Mouse (Mus musculus): ENCODE measurements at regions not wholly inside any gene's neighbourhood (a gene's known extent, or its start where the extent isn't known, plus 50 kb on each side); places are given as distances from the start of the nearest gene placed in this dataset.

GRCm38 (mm10) chr4:48905196-48905867, 153.7 kb upstream of the Plppr1 start:
- no peak overlapping the region for H3K4me2 ChIP-seq (ENCODE audit: insufficient read depth, low read depth, poor library complexity, severe bottlenecking)
- DNase-seq (ENCODE audit: extremely low read depth): no peak
- in situ Hi-C loops (cut with MboI; ENCODE audit: low pct_ligation_motif_present, low pct_unique_long_range_greater_than_20kb, low sequenced_read_pairs) (no loop called here), dilution Hi-C loops (cut with MboI; ENCODE audit: extremely low pct_ligation_motif_present, extremely low pct_unique_long_range_greater_than_20kb, low sequenced_read_pairs) (no loop called here)
- H3K9me3 ChIP-seq (replicated peaks; ENCODE audit: low read length): no peaks in the 10 kb centered on the region
- no peak overlapping the region for H3K27ac ChIP-seq (ENCODE audit: insufficient read depth, low read depth)
- no peaks in the 10 kb centered on the region for H3K36me3 ChIP-seq (replicated peaks in 1 of 2; ENCODE audit: control insufficient read depth in 1 of 2, insufficient read depth in 1 of 2, low read length in 1 of 2)
- no peak overlapping the region for H3K4me3 ChIP-seq (replicated peaks in 1 of 3; ENCODE audit: low read depth in 2 of 3, low read length in 2 of 3, poor library complexity in 1 of 3)
- H3K27me3 ChIP-seq (replicated peaks): no peaks in the 10 kb centered on the region
- H3K9ac ChIP-seq (ENCODE audit: insufficient read depth, low read depth): no peak overlapping the region
- no peaks in the 10 kb centered on the region for H3K79me2 ChIP-seq (replicated peaks; ENCODE audit: control insufficient read depth, extremely low read depth, insufficient read depth, poor library complexity, severe bottlenecking)
- no peak for TF ChIP-seq NRF1 (IDR thresholded peaks at IDR 0.05; ENCODE audit: low read depth, low read length)
- TF ChIP-seq POLR2A (IDR thresholded peaks at IDR 0.05; ENCODE audit: low read depth, low read length): no peak
- TF ChIP-seq IRF4 (IDR thresholded peaks at IDR 0.05; ENCODE audit: low read depth, low read length): no peak
- no peak for TF ChIP-seq SMC3 (IDR thresholded peaks at IDR 0.05; ENCODE audit: low read depth, low read length)
- no peak for TF ChIP-seq KAT2A (IDR thresholded peaks at IDR 0.05; ENCODE audit: insufficient replicate concordance, low read length)
- no peak for TF ChIP-seq UBTF (IDR thresholded peaks at IDR 0.05; ENCODE audit: low read depth, low read length)
- no peak for TF ChIP-seq USF2 (conservative IDR thresholded peaks at IDR 0.05; ENCODE audit: low read depth, low read length)
- TF ChIP-seq ELF1 (IDR thresholded peaks at IDR 0.05; ENCODE audit: low read depth, low read length): no peak
- H3K4me1 ChIP-seq (ENCODE audit: control insufficient read depth in 1 of 2, insufficient read depth in 2 of 2): no peaks in the 10 kb centered on the region

- Histone ChIP-seq H3K9me3 (replicated peaks; ENCODE audit: low read length) (no peaks in the 10 kb centered on the region), H3K4me3 (replicated peaks in 1 of 3; ENCODE audit: low read depth in 2 of 3, low read length in 2 of 3, poor library complexity in 1 of 3) (no peak overlapping the region), H3K9ac (ENCODE audit: insufficient read depth, low read depth) (no peak overlapping the region), H3K27ac (ENCODE audit: insufficient read depth, low read depth) (no peak overlapping the region), H3K4me1 (ENCODE audit: control insufficient read depth in 1 of 2, insufficient read depth in 2 of 2) (no peaks in the 10 kb centered on the region), H3K4me2 (ENCODE audit: insufficient read depth, low read depth, poor library complexity, severe bottlenecking) (no peak overlapping the region), H3K79me2 (replicated peaks; ENCODE audit: control insufficient read depth, extremely low read depth, insufficient read depth, poor library complexity, severe bottlenecking) (no peaks in the 10 kb centered on the region), H3K27me3 (replicated peaks) (no peaks in the 10 kb centered on the region), H3K36me3 (replicated peaks in 1 of 2; ENCODE audit: control insufficient read depth in 1 of 2, insufficient read depth in 1 of 2, low read length in 1 of 2) (no peaks in the 10 kb centered on the region)
- DNase-seq (ENCODE audit: extremely low read depth): no peak
- TF ChIP-seq USF1 (IDR thresholded peaks at IDR 0.05; ENCODE audit: low read depth, low read length) (no peak), E2F4 (IDR thresholded peaks at IDR 0.05; ENCODE audit: insufficient replicate concordance, low read depth, low read length) (no peak), ZKSCAN1 (IDR thresholded peaks at IDR 0.05; ENCODE audit: borderline replicate concordance, low read depth, low read length) (no peak), SMC3 (IDR thresholded peaks at IDR 0.05; ENCODE audit: low read depth, low read length) (no peak), NRF1 (IDR thresholded peaks at IDR 0.05; ENCODE audit: low read depth, low read length) (no peak), CHD2 (IDR thresholded peaks at IDR 0.05; ENCODE audit: low read length) (no peak), MEF2A (IDR thresholded peaks at IDR 0.05; ENCODE audit: borderline replicate concordance, low read depth, low read length) (no peak), TBP (conservative IDR thresholded peaks at IDR 0.05; ENCODE audit: low read depth, low read length) (no peak), ETS1 (conservative IDR thresholded peaks at IDR 0.05; ENCODE audit: low read depth, low read length) (no peak), EP300 (IDR thresholded peaks at IDR 0.05; ENCODE audit: low read length) (no peak), PAX5 (IDR thresholded peaks at IDR 0.05; ENCODE audit: low read length) (no peak), MYC (IDR thresholded peaks at IDR 0.05; ENCODE audit: low read depth, low read length) (no peak), IRF4 (IDR thresholded peaks at IDR 0.05; ENCODE audit: low read depth, low read length) (no peak), POLR2AphosphoS2 (IDR thresholded peaks at IDR 0.05; ENCODE audit: low read depth, low read length) (no peak), POLR2A (IDR thresholded peaks at IDR 0.05; ENCODE audit: low read depth, low read length) (no peak), RCOR1 (conservative IDR thresholded peaks at IDR 0.05; ENCODE audit: low read depth, low read length) (no peak), JUN (IDR thresholded peaks at IDR 0.05; ENCODE audit: insufficient read depth, low read depth, low read length) (no peak), CHD1 (IDR thresholded peaks at IDR 0.05; ENCODE audit: low read depth, low read length) (no peak), MAFK (IDR thresholded peaks at IDR 0.05; ENCODE audit: insufficient replicate concordance, low read length) (no peak), HCFC1 (IDR thresholded peaks at IDR 0.05; ENCODE audit: low read depth, low read length) (no peak)
- dilution Hi-C loops (cut with MboI; ENCODE audit: extremely low pct_ligation_motif_present, extremely low pct_unique_long_range_greater_than_20kb, low sequenced_read_pairs) (no loop called here), in situ Hi-C loops (cut with MboI; ENCODE audit: low pct_ligation_motif_present, low pct_unique_long_range_greater_than_20kb, low sequenced_read_pairs) (no loop called here)
These were observed 149.9 kb upstream of the Plppr1 start for GRCm38 (mm10) chr4:48909161-48909560.
